In the genomic region with DNA sequence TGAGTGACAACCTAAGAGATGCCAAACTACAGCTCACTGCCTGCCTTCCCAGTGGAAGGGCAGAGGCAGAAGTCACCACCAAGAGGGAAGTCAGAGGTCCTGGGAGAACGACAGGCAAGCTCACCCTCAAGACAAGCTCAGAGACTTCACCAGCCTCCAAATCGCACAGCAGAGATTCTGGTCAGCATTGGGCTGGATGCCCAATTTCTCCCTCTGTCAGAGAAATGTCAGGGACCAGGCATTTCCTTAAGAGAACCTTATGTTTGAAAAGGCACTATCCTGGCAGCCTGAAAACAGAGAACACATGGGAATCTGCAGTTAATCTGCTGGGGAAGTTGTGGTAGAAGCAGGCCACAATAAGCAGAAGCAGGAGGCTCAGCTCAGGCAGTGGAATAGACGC, we compare ENCODE assay signal across 27 mouse cellular contexts.
DNase-seq lines count a peak whose midpoint lies in the region; ATAC-seq lines count a peak whose summit lies in the region.
"Had no signal": no experiment of that assay in that cellular context is flagged by ENCODE, and none has a peak within 500 bp of the region (broad histone marks: within the 10 kb centered on the region; RNA-seq: fewer than 3 reads in every experiment).

No protein-coding gene starts in this region.

- no peaks in the 10 kb centered on the region for H3K9me3 ChIP-seq in midbrain, embryonic 11.5 days (ENCODE audit: control insufficient read depth, low read length)
- no peaks in the 10 kb centered on the region for H3K9me3 ChIP-seq in midbrain, embryonic 10.5 days (replicated peaks)
- H3K9me3 ChIP-seq: embryonic facial prominence, embryonic 10.5 days; embryonic facial prominence, embryonic 15.5 days; forebrain, embryonic 12.5 days; G1E; heart, embryonic 15.5 days; hindbrain, embryonic 12.5 days; intestine, embryonic 15.5 days; liver, embryonic 12.5 days had no signal

- WGBS in midbrain, embryonic 11.5 days, result 82% methylated on average over 3 of the region's 3 CpGs
- WGBS in midbrain, embryonic 10.5 days, result 72% methylated on average over 3 of the region's 3 CpGs

- ATAC-seq in midbrain, embryonic 11.5 days (ENCODE audit: low FRiP score), result no peak
- ATAC-seq: forebrain, postnatal 0 days; hindbrain, postnatal 0 days; intestine, embryonic 15.5 days; liver, embryonic 12.5 days; liver, postnatal 0 days had no signal

- H3K4me2 ChIP-seq in midbrain, embryonic 11.5 days, result no peak overlapping the region
- H3K4me2 ChIP-seq: embryonic facial prominence, embryonic 15.5 days; forebrain, embryonic 12.5 days; heart, embryonic 15.5 days; hindbrain, embryonic 12.5 days; intestine, embryonic 15.5 days; liver, embryonic 12.5 days had no signal

- no peaks in the 10 kb centered on the region for H3K4me1 ChIP-seq in midbrain, embryonic 11.5 days (ENCODE audit: control insufficient read depth, insufficient read depth, low read length)
- H3K4me1 ChIP-seq in midbrain, embryonic 10.5 days, result no peaks in the 10 kb centered on the region
- H3K4me1 ChIP-seq: embryonic facial prominence, embryonic 10.5 days; embryonic facial prominence, embryonic 15.5 days; forebrain, embryonic 12.5 days; hindbrain, embryonic 12.5 days; intestine, embryonic 15.5 days had no signal

- peak; percentile 4 to 28 for DNase-seq in adrenal gland, postnatal 36 days
- no peak for DNase-seq in adrenal gland, postnatal 4 days (ENCODE audit: low spot score in 2 of 2)
- DNase-seq in cerebellum, postnatal 14 days, result peak; percentile 11 to 24
- no peak for DNase-seq in cerebellum, adult 11 months
- DNase-seq in midbrain, embryonic 11.5 days (ENCODE audit: low spot score, missing footprints), result peak; percentile 62
- no peak for DNase-seq in midbrain, embryonic 10.5 days (ENCODE audit: low spot score)
- DNase-seq in right cerebral cortex, adult 2 months (ENCODE audit: low spot score in 2 of 2), result no peak
- DNase-seq in spleen, postnatal 14 days (ENCODE audit: low spot score in 2 of 2), result no peak
- DNase-seq: adrenal gland, adult 2 months; forebrain, postnatal 0 days; heart, postnatal 36 days; kidney, adult 2 months; kidney, postnatal 4 days; left cerebral cortex, postnatal 4 days; liver, postnatal 0 days; midbrain, embryonic 14.5 days; right cerebral cortex, postnatal 14 days; thymus, postnatal 14 days had no signal

- H3K9ac ChIP-seq in midbrain, embryonic 11.5 days (ENCODE audit: low read length), result no peak overlapping the region
- H3K9ac ChIP-seq: embryonic facial prominence, embryonic 15.5 days; forebrain, embryonic 12.5 days; forebrain, postnatal 0 days; heart, embryonic 15.5 days; hindbrain, embryonic 12.5 days; intestine, embryonic 15.5 days; liver, embryonic 12.5 days; liver, postnatal 0 days had no signal

- H3K27me3 ChIP-seq in midbrain, embryonic 11.5 days (ENCODE audit: control insufficient read depth, insufficient read depth, low read length), result no peaks in the 10 kb centered on the region
- no peaks in the 10 kb centered on the region for H3K27me3 ChIP-seq in midbrain, embryonic 10.5 days (ENCODE audit: low read depth, poor library complexity, severe bottlenecking)
- H3K27me3 ChIP-seq: embryonic facial prominence, embryonic 15.5 days; forebrain, embryonic 12.5 days; heart, embryonic 15.5 days; hindbrain, embryonic 12.5 days; intestine, embryonic 15.5 days; liver, embryonic 12.5 days had no signal

- no peak overlapping the region for H3K4me3 ChIP-seq in midbrain, embryonic 11.5 days (ENCODE audit: low read depth, low read length)
- H3K4me3 ChIP-seq in midbrain, embryonic 10.5 days, result no peak overlapping the region
- H3K4me3 ChIP-seq: embryonic facial prominence, embryonic 10.5 days; embryonic facial prominence, embryonic 15.5 days; forebrain, embryonic 12.5 days; heart, embryonic 15.5 days; hindbrain, embryonic 12.5 days; intestine, embryonic 15.5 days; liver, embryonic 12.5 days had no signal

- H3K27ac ChIP-seq in midbrain, embryonic 11.5 days (ENCODE audit: low read depth, low read length), result no peak overlapping the region
- H3K27ac ChIP-seq in midbrain, embryonic 10.5 days (replicated peaks), result no peak overlapping the region
- H3K27ac ChIP-seq: embryonic facial prominence, embryonic 10.5 days; embryonic facial prominence, embryonic 15.5 days; forebrain, embryonic 12.5 days; heart, embryonic 15.5 days; hindbrain, embryonic 12.5 days; hindbrain, postnatal 0 days; intestine, embryonic 15.5 days; liver, embryonic 12.5 days had no signal

- no peaks in the 10 kb centered on the region for H3K36me3 ChIP-seq in midbrain, embryonic 11.5 days (ENCODE audit: control insufficient read depth, insufficient read depth, low read length)
- no peaks in the 10 kb centered on the region for H3K36me3 ChIP-seq in midbrain, embryonic 10.5 days
- H3K36me3 ChIP-seq: embryonic facial prominence, embryonic 10.5 days; embryonic facial prominence, embryonic 15.5 days; forebrain, embryonic 12.5 days; G1E; heart, embryonic 15.5 days; hindbrain, embryonic 12.5 days; intestine, embryonic 15.5 days; liver, embryonic 12.5 days had no signal

Comparison
In these comparisons a context has a peak if more than half of its experiments do, and no peak if none do; other contexts are left out.
1. DNase-seq: peak in adrenal gland, postnatal 36 days (2 of 2), cerebellum, postnatal 14 days (2 of 2) and midbrain, embryonic 11.5 days (single experiment); none in adrenal gland, postnatal 4 days (0 of 2), cerebellum, adult 11 months (single experiment), midbrain, embryonic 10.5 days (single experiment), right cerebral cortex, adult 2 months (0 of 2) and spleen, postnatal 14 days (0 of 2).